Mouse (Mus musculus) ES-Bruce4 (cell line): ENCODE measurements around the gene Gp2.

ENCODE experiments used
- CTCF ChIP-seq: IDR thresholded peaks from one replicate; pipeline ENCODE4 v1.8.1; 2011; ENCODE audit warnings: low read depth, low read length
- EP300 ChIP-seq: IDR thresholded peaks from 2 replicates; pipeline ENCODE4 v1.6.1; 2011; ENCODE audit warnings: low read depth, low read length; ENCODE audit not compliant: insufficient read depth
- POLR2A ChIP-seq: IDR thresholded peaks from one replicate; pipeline ENCODE4 v1.8.1; 2011; ENCODE audit warnings: low read length; ENCODE audit not compliant: insufficient read depth

DNA sequence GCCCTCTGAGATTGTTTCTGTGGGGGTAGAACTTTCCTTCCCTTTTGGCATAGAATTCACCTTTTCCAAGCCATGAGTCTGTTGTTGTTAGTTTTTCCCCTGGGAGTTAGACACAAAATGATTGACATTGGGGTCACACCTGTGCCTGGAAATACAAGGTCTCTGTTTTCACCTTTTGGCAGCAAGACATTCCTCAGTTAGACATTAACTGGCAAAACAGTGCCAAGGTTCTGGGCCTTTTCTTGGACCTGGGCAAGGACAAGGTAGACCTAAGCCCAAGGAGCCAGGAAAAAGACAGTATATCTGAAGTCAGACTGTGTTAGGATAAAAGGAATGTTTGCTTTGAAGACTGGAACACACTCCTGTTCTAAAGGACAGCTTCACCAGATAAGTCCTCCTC, 20.2 kb upstream of the Gp2 start, which contains the start of gene Umod:
- TF ChIP-seq POLR2A, result no peak
- TF ChIP-seq CTCF, result no peak
- no peak for TF ChIP-seq EP300
